Mouse (Mus musculus) kidney, embryonic 15.5 days (tissue): ENCODE results near the gene Xrcc5. TPM values are rescaled to one million over a fixed set of nuclear protein-coding genes. Genes with fewer than 3 reads are reported as not detected.

ENCODE experiments used
- ATAC-seq: fragments of 200-750 bp; cut with Nextera tagmentation; replicated peaks from 2 replicates; pipeline ENCODE4 v1.8.0; 2017; ENCODE audit warnings: moderate TSS enrichment; ENCODE audit not compliant: low FRiP score
- H3K27ac ChIP-seq: fragments of 300-500 bp; sonication (generic); 2 replicates; pipeline ENCODE4 v1.5.1; 2015; ENCODE audit warnings: mild to moderate bottlenecking, inconsistent platforms
- H3K27me3 ChIP-seq: fragments of 300-500 bp; sonication (generic); 2 replicates; pipeline ENCODE4 v1.6.1; 2015; ENCODE audit warnings: inconsistent platforms
- H3K36me3 ChIP-seq: fragments of 300-500 bp; sonication (generic); 2 replicates; pipeline ENCODE4 v1.6.1; 2015; ENCODE audit warnings: inconsistent platforms
- H3K4me1 ChIP-seq: fragments of 300-500 bp; sonication (generic); 2 replicates; pipeline ENCODE4 v1.6.1; 2015; ENCODE audit warnings: inconsistent platforms
- H3K4me2 ChIP-seq: fragments of 300-500 bp; sonication (generic); 2 replicates; pipeline ENCODE4 v1.6.1; 2015; ENCODE audit warnings: moderate library complexity, mild to moderate bottlenecking, inconsistent platforms
- H3K4me3 ChIP-seq: fragments of 300-500 bp; sonication (generic); replicated peaks from 2 replicates; pipeline ENCODE4 v1.5.1; 2015; ENCODE audit warnings: mild to moderate bottlenecking, inconsistent platforms
- H3K9ac ChIP-seq: fragments of 300-500 bp; sonication (generic); 2 replicates; pipeline ENCODE4 v1.6.1; 2015; ENCODE audit warnings: mild to moderate bottlenecking, inconsistent platforms
- H3K9me3 ChIP-seq: fragments of 300-500 bp; sonication (generic); replicated peaks from 2 replicates; pipeline ENCODE4 v1.6.1; 2016; ENCODE audit warnings: inconsistent platforms
- WGBS: fragments of 180-500 bp; shearing (Covaris S2); methylation state at CpG from one replicate; pipeline ENCODE4 v1.1.7; 2015; ENCODE audit warnings: mixed read lengths; 5-methylcytosine and 5-hydroxymethylcytosine counted together
- polyA plus RNA-seq: library from polyadenylated mRNA; unstranded; fragments of >200 nt; fragmentation: Nextera tagmentation; extraction: Ambion mirVana; gene quantifications from 2 replicates; pipeline ENCODE4 v1.2.1, GENCODE M21; 2015

The Xrcc5 gene
- polyA plus RNA-seq, 1 experiment from 2014 or later = 54.5 TPM

GRCm38 (mm10) chr1:72401331-72402069 lies 94.3 kb downstream of the Xrcc5 start:
- Histone ChIP-seq H3K4me2 (peak overlapping the region; percentile 20; the same call in 1 of the 2 replicates), H3K4me1 (peaks cover 28% of the 10 kb centered on the region), H3K9me3 (no peaks in the 10 kb centered on the region), H3K36me3 (peaks cover 9% of the 10 kb centered on the region), H3K27ac (peak overlapping the region; percentile 7; the same call in 1 of the 2 replicates), H3K27me3 (no peaks in the 10 kb centered on the region), H3K9ac (no peak overlapping the region), H3K4me3 (no peak overlapping the region)
- peak; percentile 91 for ATAC-seq
- WGBS = 14% methylated on average over 8 of the region's 8 CpGs

- ATAC-seq = 0 out of 2 replicates have a peak, but pooled peaks have one; percentile 33
- H3K4me2 ChIP-seq = no peak overlapping the region
- H3K27ac ChIP-seq = no peak overlapping the region
- H3K9me3 ChIP-seq = no peaks in the 10 kb centered on the region
- 40% methylated on average over 14 of the region's 14 CpGs for WGBS
- H3K36me3 ChIP-seq = no peaks in the 10 kb centered on the region
- no peak overlapping the region for H3K4me3 ChIP-seq
- H3K4me1 ChIP-seq = peaks cover 15% of the 10 kb centered on the region; the same call in 1 of the 2 replicates
- no peak overlapping the region for H3K9ac ChIP-seq
- no peaks in the 10 kb centered on the region for H3K27me3 ChIP-seq
Observed at GRCm38 (mm10) chr1:72406505-72407079, 99.4 kb downstream of the Xrcc5 start.

GRCm38 (mm10) chr1:72409936-72410335 lies 102.7 kb downstream of the Xrcc5 start:
- Histone ChIP-seq H3K9ac (no peak overlapping the region), H3K27me3 (no peaks in the 10 kb centered on the region), H3K9me3 (no peaks in the 10 kb centered on the region), H3K36me3 (no peaks in the 10 kb centered on the region), H3K27ac (no peak overlapping the region), H3K4me1 (peaks cover 13% of the 10 kb centered on the region), H3K4me3 (no peak overlapping the region), H3K4me2 (no peak overlapping the region)
- ATAC-seq = no peak
- WGBS = 63% methylated on average over 5 of the region's 5 CpGs

GRCm38 (mm10) chr1:72411108-72411507 lies 103.9 kb downstream of the Xrcc5 start:
- Histone ChIP-seq H3K27me3 (no peaks in the 10 kb centered on the region), H3K36me3 (no peaks in the 10 kb centered on the region), H3K27ac (no peak overlapping the region), H3K4me3 (no peak overlapping the region), H3K4me2 (no peak overlapping the region), H3K9me3 (no peaks in the 10 kb centered on the region), H3K4me1 (peaks cover 12% of the 10 kb centered on the region), H3K9ac (no peak overlapping the region)
- no peak for ATAC-seq
- WGBS = 93% methylated on average over 8 of the region's 8 CpGs

- Histone ChIP-seq H3K9ac (no peak overlapping the region), H3K4me2 (no peak overlapping the region), H3K27me3 (no peaks in the 10 kb centered on the region), H3K27ac (no peak overlapping the region), H3K4me1 (peaks cover 7% of the 10 kb centered on the region), H3K4me3 (no peak overlapping the region), H3K36me3 (no peaks in the 10 kb centered on the region), H3K9me3 (no peaks in the 10 kb centered on the region)
- no peak for ATAC-seq
- WGBS = 84% methylated on average over 8 of the region's 8 CpGs
Observed at GRCm38 (mm10) chr1:72413205-72413604, 106.0 kb downstream of the Xrcc5 start.

GRCm38 (mm10) chr1:72414133-72414532 lies 106.9 kb downstream of the Xrcc5 start:
- Histone ChIP-seq H3K9me3 (no peaks in the 10 kb centered on the region), H3K9ac (no peak overlapping the region), H3K4me3 (no peak overlapping the region), H3K27me3 (no peaks in the 10 kb centered on the region), H3K4me1 (peaks cover 9% of the 10 kb centered on the region), H3K36me3 (no peaks in the 10 kb centered on the region), H3K27ac (no peak overlapping the region), H3K4me2 (no peak overlapping the region)
- WGBS = 56% methylated on average over 8 of the region's 8 CpGs
- ATAC-seq = no peak

GRCm38 (mm10) chr1:72414561-72415253 lies 107.5 kb downstream of the Xrcc5 start:
- no peak overlapping the region for H3K27ac ChIP-seq
- no peak overlapping the region for H3K9ac ChIP-seq
- H3K27me3 ChIP-seq = no peaks in the 10 kb centered on the region
- no peaks in the 10 kb centered on the region for H3K9me3 ChIP-seq
- no peaks in the 10 kb centered on the region for H3K36me3 ChIP-seq
- no peak overlapping the region for H3K4me3 ChIP-seq
- WGBS = 48% methylated on average over 8 of the region's 8 CpGs
- ATAC-seq = no peak
- peaks cover 11% of the 10 kb centered on the region for H3K4me1 ChIP-seq
- H3K4me2 ChIP-seq = no peak overlapping the region

GRCm38 (mm10) chr1:72418744-72419655 lies 111.8 kb downstream of the Xrcc5 start:
- 74% methylated on average over 8 of the region's 8 CpGs for WGBS
- no peak for ATAC-seq
- no peak overlapping the region for H3K4me3 ChIP-seq
- H3K27me3 ChIP-seq = no peaks in the 10 kb centered on the region
- H3K4me1 ChIP-seq = peaks cover 15% of the 10 kb centered on the region
- no peak overlapping the region for H3K27ac ChIP-seq
- H3K4me2 ChIP-seq = no peak overlapping the region
- no peak overlapping the region for H3K9ac ChIP-seq
- H3K36me3 ChIP-seq = no peaks in the 10 kb centered on the region
- H3K9me3 ChIP-seq = no peaks in the 10 kb centered on the region

- Histone ChIP-seq H3K36me3 (no peaks in the 10 kb centered on the region), H3K27ac (no peak overlapping the region), H3K4me1 (0 out of 2 replicates have a peak, but pooled peaks cover 9% of the 10 kb centered on the region), H3K9me3 (no peaks in the 10 kb centered on the region), H3K9ac (no peak overlapping the region), H3K27me3 (no peaks in the 10 kb centered on the region), H3K4me2 (no peak overlapping the region), H3K4me3 (no peak overlapping the region)
- no peak; the same call in 1 of the 2 replicates for ATAC-seq
- WGBS = 43% methylated on average over 2 of the region's 2 CpGs
Observed at GRCm38 (mm10) chr1:72420220-72420619, 113.0 kb downstream of the Xrcc5 start.

GRCm38 (mm10) chr1:72422121-72422520 lies 114.9 kb downstream of the Xrcc5 start:
- H3K36me3 ChIP-seq = no peaks in the 10 kb centered on the region
- no peak overlapping the region for H3K4me2 ChIP-seq
- H3K4me3 ChIP-seq = no peak overlapping the region
- H3K27me3 ChIP-seq = no peaks in the 10 kb centered on the region
- no peaks in the 10 kb centered on the region for H3K9me3 ChIP-seq
- H3K4me1 ChIP-seq = 0 out of 2 replicates have a peak, but pooled peaks cover 9% of the 10 kb centered on the region
- 91% methylated on average over 4 of the region's 4 CpGs for WGBS
- ATAC-seq = no peak
- H3K9ac ChIP-seq = no peak overlapping the region
- H3K27ac ChIP-seq = no peak overlapping the region

GRCm38 (mm10) chr1:72426456-72426855 lies 119.2 kb downstream of the Xrcc5 start:
- H3K9ac ChIP-seq = no peak overlapping the region
- H3K4me2 ChIP-seq = no peak overlapping the region
- H3K4me3 ChIP-seq = no peak overlapping the region
- no peaks in the 10 kb centered on the region for H3K27me3 ChIP-seq
- H3K36me3 ChIP-seq = no peaks in the 10 kb centered on the region
- H3K27ac ChIP-seq = no peak overlapping the region
- ATAC-seq = no peak
- H3K4me1 ChIP-seq = no peaks in the 10 kb centered on the region
- 73% methylated on average over 4 of the region's 4 CpGs for WGBS
- no peaks in the 10 kb centered on the region for H3K9me3 ChIP-seq
